Mouse (Mus musculus): ENCODE measurements around the gene Zfp809.

GRCm38 (mm10) chr9:22224536-22225503, 694 bp upstream of the Zfp809 start:
- TF ChIP-seq USF1 (IDR thresholded peaks at IDR 0.05; ENCODE audit: low read depth), result no peak
- TF ChIP-seq POLR2AphosphoS2 (IDR thresholded peaks at IDR 0.05; ENCODE audit: insufficient read length, low read depth), result no peak
- TF ChIP-seq E2F4 (IDR thresholded peaks at IDR 0.05; ENCODE audit: insufficient read depth), result no peak
- no peak for TF ChIP-seq TCF12 (IDR thresholded peaks at IDR 0.05; ENCODE audit: insufficient read depth, poor library complexity, severe bottlenecking)
- TF ChIP-seq POLR2A (IDR thresholded peaks at IDR 0.05; ENCODE audit: insufficient read length, low read depth), result no peak
- no peak for TF ChIP-seq MAX (IDR thresholded peaks at IDR 0.05; ENCODE audit: low read depth)
- TF ChIP-seq CEBPB (IDR thresholded peaks at IDR 0.05; ENCODE audit: insufficient read depth, poor library complexity, severe bottlenecking), result 0 out of 2 replicates have a peak, but pooled peaks have one; percentile 34
- no peak for TF ChIP-seq MYOG (IDR thresholded peaks at IDR 0.05; ENCODE audit: control insufficient read depth in 1 of 3, insufficient read depth in 1 of 3, insufficient read length in 2 of 3, low read depth in 2 of 3)
- no peak for TF ChIP-seq REST (IDR thresholded peaks at IDR 0.05; ENCODE audit: insufficient read depth, insufficient read length)
- TF ChIP-seq MYOD1 (IDR thresholded peaks at IDR 0.05; ENCODE audit: control insufficient read depth in 1 of 3, insufficient read length in 2 of 3, low read depth in 2 of 3), result no peak
- no peak for TF ChIP-seq TCF3 (IDR thresholded peaks at IDR 0.05; ENCODE audit: insufficient read length, low read depth)

Data from myocyte (in vitro differentiated cells).